Mouse (Mus musculus): Measurements from ENCODE around the gene Rfxap.

GRCm38 (mm10) chr3:54766811-54767210 is 40.8 kb downstream of the Rfxap start:
- TF ChIP-seq FLI1 (IDR thresholded peaks at IDR 0.05; ENCODE audit: low read length) (no peak), GATA1 (IDR thresholded peaks at IDR 0.05; ENCODE audit: borderline replicate concordance, low read length) (no peak)
